Mouse (Mus musculus): ENCODE results near the gene Ankrd26. TPM values are rescaled to one million over a fixed set of nuclear protein-coding genes. Genes with fewer than 3 reads are reported as not detected.

The Ankrd26 gene
- total RNA-seq, 4 experiments from 2014 or later = 8.4 to 12.3 (median 10.4) TPM

GRCm38 (mm10) chr6:118482125-118482524 lies 79.9 kb downstream of the Ankrd26 start:
- DNase-seq (ENCODE audit: low spot score in 2 of 2) = no peak

DNA sequence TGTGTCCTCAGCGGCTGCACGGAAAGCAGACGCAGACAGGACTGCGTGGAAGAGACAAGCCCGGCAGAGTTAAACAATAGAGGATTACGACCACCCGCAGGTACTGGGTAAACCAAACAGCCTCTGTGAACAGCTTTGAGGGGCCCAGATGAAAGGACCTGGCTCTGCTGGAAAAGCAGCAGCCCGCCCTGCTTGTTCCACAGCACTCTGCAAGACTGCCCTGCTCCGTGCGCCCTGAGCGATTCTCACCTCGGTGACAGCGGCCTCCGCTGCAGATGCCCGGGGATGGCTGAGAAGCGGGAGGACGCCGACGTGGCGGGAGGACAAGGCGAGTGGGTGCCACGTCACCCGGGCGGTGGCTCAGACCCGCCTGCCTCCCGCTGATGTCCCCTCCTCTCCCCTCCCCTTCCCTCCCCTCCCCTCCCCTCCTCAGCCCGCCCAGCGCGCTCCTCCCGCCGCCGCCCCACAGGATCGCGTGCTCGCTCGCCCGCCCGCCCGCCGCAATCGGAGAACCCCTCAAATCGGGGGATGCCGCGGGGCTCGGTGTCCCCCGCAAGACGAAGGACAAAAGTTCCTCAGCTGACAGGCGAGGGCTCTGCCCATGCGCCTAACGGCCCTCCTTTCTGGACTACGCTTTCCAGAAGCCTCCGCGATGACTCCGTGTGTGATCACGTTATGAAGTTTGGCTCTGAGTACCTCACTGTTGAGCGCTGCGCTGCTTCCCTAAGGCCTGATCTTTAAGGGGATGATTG lies 82.9 kb downstream of the Ankrd26 start, which contains the start of gene Zfp9:
Gene Zfp9 (minus strand): TSS at position 364 of the 752 bp plus-strand sequence.
- peak; percentile 69 to 83 for DNase-seq (ENCODE audit: low spot score in 2 of 2)

DNA sequence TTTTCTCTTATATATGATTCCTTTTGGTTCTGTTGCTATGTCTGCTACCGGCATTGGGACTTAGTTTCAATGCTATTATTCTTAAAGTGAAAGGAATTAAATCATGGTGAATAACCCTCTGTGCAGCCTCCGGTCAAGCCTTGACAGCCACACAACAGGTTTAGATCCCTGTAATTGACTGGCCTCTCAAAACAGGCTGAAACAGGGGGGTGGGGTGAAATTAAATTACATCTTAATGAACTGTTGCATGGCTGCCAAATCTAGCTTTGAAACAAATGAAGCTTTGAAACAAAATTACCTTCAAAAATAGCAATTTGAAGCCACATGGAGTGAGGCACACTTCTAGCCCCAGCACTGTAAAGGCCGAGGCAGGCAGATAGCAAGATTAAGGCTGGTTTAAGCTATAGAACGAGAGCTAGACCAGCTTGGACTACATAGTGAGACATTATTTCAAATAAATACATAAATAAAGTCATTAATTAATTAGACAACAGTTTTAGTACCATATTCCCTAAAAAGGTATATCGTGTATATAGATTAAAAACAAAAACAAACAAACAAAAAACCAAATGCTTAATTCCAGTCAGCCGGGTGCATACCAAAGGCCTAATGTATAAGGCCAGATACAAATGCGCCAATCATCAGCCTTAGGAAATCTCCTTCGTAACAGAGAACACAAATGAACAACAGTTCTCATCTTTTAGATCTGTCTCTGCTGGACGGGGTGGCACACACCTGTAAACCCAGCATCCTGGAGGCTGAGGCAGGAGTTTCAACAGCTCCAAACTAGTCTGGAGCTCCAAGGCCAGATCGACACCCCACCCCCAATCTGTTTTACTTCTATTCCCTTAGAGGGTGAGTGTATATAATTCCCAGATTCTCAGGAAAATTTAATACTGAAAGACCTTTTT lies 83.9 kb downstream of the Ankrd26 start:
- DNase-seq (ENCODE audit: low spot score in 2 of 2) = no peak

- DNase-seq (ENCODE audit: low spot score in 2 of 2) = no peak
Observed at GRCm38 (mm10) chr6:118462069-118462705, 99.8 kb downstream of the Ankrd26 start.

GRCm38 (mm10) chr6:118457726-118458125 lies 104.3 kb downstream of the Ankrd26 start:
- DNase-seq (ENCODE audit: low spot score in 2 of 2) = no peak

DNA sequence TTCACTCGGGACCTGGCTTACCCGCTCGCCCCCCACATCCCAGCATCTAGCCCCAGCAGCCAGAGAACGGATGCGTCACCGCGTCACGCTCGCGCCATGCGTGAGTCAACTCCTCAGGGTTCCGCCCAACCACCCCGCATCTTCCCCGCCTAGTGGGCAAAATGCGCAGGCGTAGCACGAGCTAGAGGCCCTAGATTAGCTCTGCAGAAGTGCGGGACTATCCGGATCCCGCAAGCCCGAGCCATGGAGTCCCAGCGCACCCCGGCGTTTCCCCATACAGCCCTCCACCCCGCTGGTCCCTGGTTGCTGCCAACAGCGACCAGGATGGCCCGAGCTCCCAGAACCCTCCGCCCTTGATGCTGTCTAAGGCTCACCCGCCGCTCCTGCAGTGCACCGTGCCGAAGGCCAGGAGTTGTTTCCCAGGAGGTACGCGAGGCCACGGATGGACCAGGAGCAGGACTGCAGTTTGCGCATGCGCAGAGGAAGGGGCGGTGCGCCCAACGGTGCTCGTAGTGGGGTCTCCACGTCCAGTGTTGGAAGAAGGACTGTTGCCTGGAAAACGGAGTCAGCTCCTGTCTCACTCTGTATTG lies 106.9 kb downstream of the Ankrd26 start, which contains the start of gene Zfp248:
Gene Zfp248 (minus strand): TSS at position 487 of the 590 bp plus-strand sequence.
- DNase-seq (ENCODE audit: low spot score in 2 of 2) = peak; percentile 88 to 93

GRCm38 (mm10) chr6:118454452-118454851 lies 107.6 kb downstream of the Ankrd26 start:
- peak in 1 of 2 experiments; percentile 29 for DNase-seq (ENCODE audit: low spot score in 2 of 2)

Other genes starting within 250 kb of the Ankrd26 start
- gene Bms1, start 142.8 kb downstream of the Ankrd26 start, total RNA-seq (2022) = 10 to 100 TPM; 23.0 to 27.5 (median 24.8) TPM
- 10 to 100 TPM; 16.5 to 26.3 (median 18.5) TPM for gene Zfp248, start 106.7 kb downstream of the Ankrd26 start, total RNA-seq (2022)
- gene Zfp9, start 82.9 kb downstream of the Ankrd26 start, total RNA-seq (2022) = 10 to 100 TPM; 19.0 to 21.9 (median 20.5) TPM

Measured in left cerebral cortex, adult 8-10 months (tissue).